Mouse (Mus musculus): ENCODE data around the gene Agbl2.

DNA sequence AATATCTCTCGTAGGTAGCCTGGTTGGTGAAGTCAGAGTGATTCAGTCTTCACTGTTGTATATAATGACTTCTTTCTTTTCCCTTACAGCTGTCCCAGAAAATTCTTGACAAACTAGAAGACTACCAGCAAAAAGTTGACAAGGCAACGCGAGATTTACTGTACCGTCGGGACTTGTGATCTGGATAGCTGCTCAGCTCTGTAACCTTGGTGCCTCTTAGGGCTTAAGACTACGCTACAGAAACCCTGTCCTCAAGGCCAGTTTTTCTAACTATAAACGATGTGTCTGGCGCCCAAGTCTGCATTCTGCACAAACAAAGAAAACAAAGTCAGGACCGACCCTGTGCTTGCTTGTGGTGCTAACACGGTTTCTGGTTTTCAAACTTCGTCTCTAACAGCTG lies 47.2 kb upstream of the Agbl2 start:
- TF ChIP-seq ZNF384 (IDR thresholded peaks at IDR 0.05; ENCODE audit: low read depth, low read length) (no peak), CHD2 (IDR thresholded peaks at IDR 0.05; ENCODE audit: low read depth, low read length) (no peak)

All from ES-E14 (cell line).